Mouse (Mus musculus) olfactory bulb, adult 2 months (tissue): Measurements from ENCODE around the gene Steap3.

Experiments used
- CTCF ChIP-seq: fragments of 200-500 bp; IDR thresholded peaks from 2 replicates; pipeline ENCODE4 v1.5.1; 2012; ENCODE audit warnings: low read depth, mild to moderate bottlenecking, low read length, moderate library complexity; ENCODE audit not compliant: insufficient read depth
- POLR2A ChIP-seq: fragments of 200-500 bp; IDR thresholded peaks from 2 replicates; pipeline ENCODE4 v1.6.1; 2012; ENCODE audit warnings: mild to moderate bottlenecking, low read depth, low read length, moderate library complexity; ENCODE audit not compliant: insufficient read depth

DNA sequence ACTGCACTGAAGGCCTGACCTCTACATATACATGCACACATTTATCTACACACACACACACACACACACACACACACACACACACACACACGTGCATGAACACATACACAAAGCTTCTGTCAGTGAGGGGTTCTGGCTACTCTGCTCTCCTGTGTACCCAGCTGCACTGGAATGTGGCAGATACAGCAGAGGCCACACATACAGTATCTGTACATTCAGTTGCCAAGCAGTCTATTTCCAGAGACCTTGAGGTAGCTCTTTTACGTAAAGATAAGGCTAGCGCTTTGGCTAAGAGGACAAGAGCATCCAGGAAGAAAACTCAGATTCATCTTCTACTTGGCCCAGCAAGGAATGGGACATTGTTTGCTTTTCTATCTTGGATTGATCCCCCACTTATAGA, 4.9 kb downstream of the Steap3 start:
- TF ChIP-seq CTCF (no peak), POLR2A (no peak)
